Mouse (Mus musculus) lung, postnatal 0 days (tissue): ENCODE data around the gene Clec12a. TPM values are rescaled to one million over a fixed set of nuclear protein-coding genes. Genes with fewer than 3 reads are reported as not detected.

Source experiments
- ATAC-seq: fragments of 200-750 bp; cut with Nextera tagmentation; 2 replicates; pipeline ENCODE4 v1.8.0; 2017; ENCODE audit warnings: moderate library complexity
- DNase-seq: peaks from one replicate; pipeline ENCODE4 v3.0.0-alpha.2; 2016; ENCODE audit warnings: low spot score
- H3K27ac ChIP-seq: fragments of 300-500 bp; sonication (generic); 2 replicates; pipeline ENCODE4 v1.5.1; 2014; ENCODE audit warnings: antibody characterized with exemption, mild to moderate bottlenecking, low read length, mixed read lengths
- H3K27me3 ChIP-seq: fragments of 300-500 bp; sonication (generic); replicated peaks from 2 replicates; pipeline ENCODE4 v1.6.1; 2014; ENCODE audit warnings: low read length, mixed read lengths; ENCODE audit not compliant: insufficient read depth
- H3K36me3 ChIP-seq: fragments of 300-500 bp; sonication (generic); 2 replicates; pipeline ENCODE4 v1.6.1; 2014; ENCODE audit warnings: low read length, mixed read lengths; ENCODE audit not compliant: insufficient read depth
- H3K4me1 ChIP-seq: fragments of 300-500 bp; sonication (generic); 2 replicates; pipeline ENCODE4 v1.6.1; 2014; ENCODE audit warnings: antibody characterized with exemption, low read depth, low read length, mixed read lengths; ENCODE audit not compliant: insufficient read depth
- H3K4me2 ChIP-seq: fragments of 300-500 bp; sonication (generic); replicated peaks from 2 replicates; pipeline ENCODE4 v1.6.1; 2014; ENCODE audit warnings: low read depth, mild to moderate bottlenecking, low read length, moderate library complexity, mixed read lengths
- H3K4me3 ChIP-seq: fragments of 300-500 bp; sonication (generic); 2 replicates; pipeline ENCODE4 v1.5.1; 2014; ENCODE audit warnings: low read depth, low read length
- H3K9ac ChIP-seq: fragments of 300-500 bp; sonication (generic); replicated peaks from 2 replicates; pipeline ENCODE4 v1.6.1; 2014; ENCODE audit warnings: low read depth, mild to moderate bottlenecking
- H3K9me3 ChIP-seq: fragments of 300-500 bp; sonication (generic); 2 replicates; pipeline ENCODE4 v1.6.1; 2016; ENCODE audit warnings: low read length, mixed read lengths
- CTCF ChIP-seq: IDR thresholded peaks from 2 replicates; pipeline ENCODE4 v1.5.1; 2016; ENCODE audit warnings: antibody characterized with exemption, mild to moderate bottlenecking
- EP300 ChIP-seq: IDR thresholded peaks from 2 replicates; pipeline ENCODE4 v1.6.1; 2016; ENCODE audit warnings: antibody characterized with exemption, mild to moderate bottlenecking, control low read depth
- WGBS: fragments of 180-500 bp; shearing (Covaris S2); extraction: QIAGEN DNeasy Blood & Tissue Kit; methylation state at CpG from one replicate; pipeline ENCODE4 v1.1.7; 2014; 5-methylcytosine and 5-hydroxymethylcytosine counted together
- polyA plus RNA-seq: library from polyadenylated mRNA; unstranded; fragments of >200 nt; fragmentation: Nextera tagmentation; extraction: Ambion mirVana; gene quantifications from 2 replicates; pipeline ENCODE4 v1.2.1, GENCODE M21; 2015

Gene Clec12a
- polyA plus RNA-seq, 1 experiment from 2014 or later: 4.3 TPM

GRCm38 (mm10) chr6:129349524-129350352, 7.2 kb downstream of the Clec12a start:
- no peak overlapping the region for H3K4me3 ChIP-seq
- no peaks in the 10 kb centered on the region for H3K9me3 ChIP-seq
- H3K27ac ChIP-seq: no peak overlapping the region; the same call in 1 of the 2 replicates
- no peaks in the 10 kb centered on the region for H3K4me1 ChIP-seq
- H3K4me2 ChIP-seq: no peak overlapping the region
- no peaks in the 10 kb centered on the region for H3K36me3 ChIP-seq
- H3K9ac ChIP-seq: no peak overlapping the region
- peak; percentile 67 for DNase-seq
- no peak for TF ChIP-seq CTCF
- TF ChIP-seq EP300: peak; percentile 37; the same call in 1 of the 2 replicates
- H3K27me3 ChIP-seq: no peaks in the 10 kb centered on the region
- WGBS: 47% methylated on average over 4 of the region's 4 CpGs
- ATAC-seq: peak; percentile 79

GRCm38 (mm10) chr6:129351091-129351490, 8.6 kb downstream of the Clec12a start:
- no peaks in the 10 kb centered on the region for H3K9me3 ChIP-seq
- TF ChIP-seq EP300 (no peak), CTCF (no peak)
- ATAC-seq: no peak

GRCm38 (mm10) chr6:129355774-129356173, 13.3 kb downstream of the Clec12a start:
- no peak for TF ChIP-seq EP300
- no peak for TF ChIP-seq CTCF
- Histone ChIP-seq H3K4me3 (no peak overlapping the region), H3K9ac (no peak overlapping the region), H3K4me1 (no peaks in the 10 kb centered on the region), H3K36me3 (no peaks in the 10 kb centered on the region), H3K27me3 (no peaks in the 10 kb centered on the region), H3K9me3 (no peaks in the 10 kb centered on the region), H3K27ac (no peak overlapping the region), H3K4me2 (no peak overlapping the region)
- DNase-seq: no peak
- whole genome bisulfite sequencing: 93% methylated on average over 2 of the region's 2 CpGs
- no peak for ATAC-seq

More at GRCm38 (mm10) chr6:129351091-129351490, 8.6 kb downstream of the Clec12a start:
- H3K4me2 ChIP-seq: no peak overlapping the region
- 89% methylated on average over 3 of the region's 3 CpGs for WGBS
- no peak overlapping the region for H3K9ac ChIP-seq
- H3K4me3 ChIP-seq: no peak overlapping the region
- no peaks in the 10 kb centered on the region for H3K4me1 ChIP-seq
- no peak overlapping the region for H3K27ac ChIP-seq
- H3K27me3 ChIP-seq: no peaks in the 10 kb centered on the region
- H3K36me3 ChIP-seq: no peaks in the 10 kb centered on the region
- DNase-seq: no peak

- TF ChIP-seq CTCF (no peak), EP300 (no peak)
- DNase-seq: no peak
- Histone ChIP-seq H3K36me3 (no peaks in the 10 kb centered on the region), H3K4me1 (no peaks in the 10 kb centered on the region), H3K9ac (no peak overlapping the region), H3K9me3 (no peaks in the 10 kb centered on the region), H3K4me3 (no peak overlapping the region), H3K27ac (no peak overlapping the region), H3K4me2 (no peak overlapping the region), H3K27me3 (no peaks in the 10 kb centered on the region)
- ATAC-seq: no peak
Observed at GRCm38 (mm10) chr6:129356430-129356829, 13.9 kb downstream of the Clec12a start.

DNA sequence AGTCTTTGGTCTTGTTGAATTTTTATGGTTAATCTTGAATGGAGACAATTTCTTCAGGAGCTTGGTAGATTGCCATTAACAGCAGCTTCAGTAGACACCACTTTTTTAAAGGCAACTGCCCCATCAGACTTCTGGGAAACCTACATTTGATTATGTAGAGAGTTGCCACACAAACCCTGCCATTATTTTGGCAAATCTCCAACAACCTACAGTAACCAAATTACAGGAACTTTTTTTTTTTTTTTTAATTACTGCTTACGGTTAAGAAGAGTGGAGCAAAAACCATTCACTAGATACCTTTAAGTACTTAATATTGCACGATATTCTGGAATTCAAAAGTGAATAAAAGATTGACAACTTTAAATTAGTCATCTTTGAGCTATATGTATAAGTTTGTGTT, 17.0 kb downstream of the Clec12a start:
- Histone ChIP-seq H3K9me3 (no peaks in the 10 kb centered on the region), H3K9ac (no peak overlapping the region), H3K4me3 (no peak overlapping the region), H3K4me2 (no peak overlapping the region), H3K4me1 (no peaks in the 10 kb centered on the region), H3K27ac (no peak overlapping the region), H3K36me3 (no peaks in the 10 kb centered on the region), H3K27me3 (no peaks in the 10 kb centered on the region)
- no peak for TF ChIP-seq CTCF
- no peak for TF ChIP-seq EP300
- ATAC-seq (no peak), DNase-seq (no peak)
- WGBS: 88% methylated on average over 2 of the region's 2 CpGs

- ATAC-seq: no peak
- Histone ChIP-seq H3K4me2 (no peak overlapping the region), H3K9me3 (no peaks in the 10 kb centered on the region), H3K27ac (no peak overlapping the region), H3K36me3 (no peaks in the 10 kb centered on the region), H3K4me3 (no peak overlapping the region), H3K27me3 (no peaks in the 10 kb centered on the region), H3K9ac (no peak overlapping the region), H3K4me1 (no peaks in the 10 kb centered on the region)
- no peak for TF ChIP-seq EP300
- TF ChIP-seq CTCF: no peak
- no peak for DNase-seq
- 30% methylated on average over 1 of the region's 1 CpGs for WGBS
Observed at GRCm38 (mm10) chr6:129363942-129364341, 21.5 kb downstream of the Clec12a start.
